Mouse (Mus musculus) testis, adult 2 months (tissue): ENCODE data around the gene Dnajb13.

ENCODE experiments used
- CTCF ChIP-seq: fragments of 200-500 bp; IDR thresholded peaks from 2 replicates; pipeline ENCODE4 v1.5.1; 2012; ENCODE audit warnings: low read depth, mild to moderate bottlenecking, inconsistent platforms, low read length, moderate library complexity; ENCODE audit not compliant: control insufficient read depth, insufficient read depth, insufficient replicate concordance
- POLR2A ChIP-seq: fragments of 200-500 bp; IDR thresholded peaks from 2 replicates; pipeline ENCODE4 v1.6.1; 2012; ENCODE audit warnings: low read depth, mild to moderate bottlenecking, inconsistent platforms, low read length, moderate library complexity; ENCODE audit not compliant: control insufficient read depth

DNA sequence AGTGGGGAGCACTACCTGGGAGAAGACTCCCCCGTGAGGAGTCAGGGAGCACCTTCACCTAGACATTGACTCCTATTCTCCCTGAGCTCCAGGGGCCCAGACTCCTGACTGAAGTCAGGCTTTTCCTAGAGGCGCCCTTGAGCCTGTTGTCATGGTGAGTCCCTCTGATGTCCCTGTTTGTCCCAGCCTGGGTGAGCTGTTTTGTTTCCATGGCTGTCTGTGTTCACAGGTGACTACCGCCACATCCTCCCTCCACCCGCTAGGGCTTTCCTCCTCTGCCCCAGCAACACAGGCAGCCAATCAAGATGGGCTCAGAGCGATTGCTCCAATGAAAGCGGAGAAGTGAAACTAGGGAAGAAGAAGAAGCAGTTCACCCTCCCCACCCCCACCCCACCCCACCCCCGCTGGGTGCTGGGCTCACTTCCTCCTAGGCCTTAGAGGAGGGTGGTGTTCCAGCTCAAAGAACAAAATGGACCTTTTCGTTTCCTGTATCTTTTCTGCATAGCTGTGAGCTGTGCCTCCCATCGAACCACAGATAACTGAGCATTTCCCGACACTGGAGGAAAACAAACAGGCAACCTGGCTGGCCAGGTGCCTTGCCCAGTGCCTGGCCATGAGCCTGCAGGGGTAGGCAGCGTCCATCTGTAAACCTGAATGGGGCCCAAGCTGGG, 19.0 kb downstream of the Dnajb13 start:
- TF ChIP-seq CTCF: no peak
- TF ChIP-seq POLR2A: peak; percentile 11; the same call in 1 of the 2 replicates
